Mouse (Mus musculus) liver, embryonic 14.5 days (tissue): ENCODE data around the gene Cbx8. TPM values are rescaled to one million over a fixed set of nuclear protein-coding genes. Genes with fewer than 3 reads are reported as not detected.
A peak's percentile ranks its signal among the peaks of the same experiment; 100 is the strongest.

Experiments used
- ATAC-seq: fragments of 200-750 bp; cut with Nextera tagmentation; 2 replicates; pipeline ENCODE4 v1.8.0; 2017; ENCODE audit warnings: moderate number of reproducible peaks, mild to moderate bottlenecking, moderate library complexity; ENCODE audit not compliant: insufficient read depth
- DNase-seq, 3 experiments: peaks; one replicate each; pipeline ENCODE4 v3.0.0-alpha.2; 2012 to 2013; ENCODE audit warnings: low read depth in 3 of 3, low spot score in 3 of 3
- H3K27ac ChIP-seq: fragments of 300-500 bp; sonication (generic); 2 replicates; pipeline ENCODE4 v1.5.1; 2014; ENCODE audit warnings: moderate library complexity, mild to moderate bottlenecking, control low read depth, inconsistent platforms
- H3K27me3 ChIP-seq: fragments of 300-500 bp; sonication (generic); 2 replicates; pipeline ENCODE4 v1.6.1; 2014; ENCODE audit warnings: mild to moderate bottlenecking, low read length, moderate library complexity; ENCODE audit not compliant: control insufficient read depth, insufficient read depth
- H3K36me3 ChIP-seq: fragments of 300-500 bp; sonication (generic); replicated peaks from 2 replicates; pipeline ENCODE4 v1.6.1; 2014; ENCODE audit warnings: low read depth; ENCODE audit not compliant: control insufficient read depth, insufficient read depth
- H3K4me1 ChIP-seq, 2 experiments: fragments of 200-500 bp in 1 of 2; fragments of 300-500 bp in 1 of 2; sonication (generic) in 1 of 2; replicated peaks; 2 replicates each; pipeline ENCODE4 v1.6.1; 2012 to 2014; ENCODE audit warnings: antibody characterized with exemption in 1 of 2, inconsistent platforms in 1 of 2, low read length in 1 of 2; ENCODE audit not compliant: control insufficient read depth in 2 of 2, insufficient read depth in 2 of 2
- H3K4me2 ChIP-seq: fragments of 300-500 bp; sonication (generic); 2 replicates; pipeline ENCODE4 v1.6.1; 2014; ENCODE audit warnings: low read depth, mild to moderate bottlenecking, control low read depth, moderate library complexity
- H3K4me3 ChIP-seq, 2 experiments: fragments of 200-500 bp in 1 of 2; fragments of 300-500 bp in 1 of 2; sonication (generic) in 1 of 2; 2 replicates each; pipeline ENCODE4 v1.5.1; 2012 to 2014; ENCODE audit warnings: low read depth in 2 of 2, low read length in 2 of 2, mild to moderate bottlenecking in 2 of 2, control low read depth in 1 of 2, inconsistent platforms in 1 of 2, moderate library complexity in 1 of 2; ENCODE audit not compliant: insufficient read depth in 1 of 2
- H3K9ac ChIP-seq: fragments of 300-500 bp; sonication (generic); replicated peaks from 2 replicates; pipeline ENCODE4 v1.6.1; 2014; ENCODE audit warnings: mild to moderate bottlenecking, control low read depth, moderate library complexity
- H3K9me3 ChIP-seq: fragments of 300-500 bp; sonication (generic); 2 replicates; pipeline ENCODE4 v1.6.1; 2016; ENCODE audit warnings: low read length, mixed read lengths; ENCODE audit not compliant: control insufficient read depth
- CTCF ChIP-seq: IDR thresholded peaks from 2 replicates; pipeline ENCODE4 v1.5.1; 2016; ENCODE audit warnings: antibody characterized with exemption, low read depth, control low read depth
- EP300 ChIP-seq: IDR thresholded peaks from 2 replicates; pipeline ENCODE4 v1.6.1; 2016; ENCODE audit warnings: antibody characterized with exemption, low read depth
- WGBS: fragments of 180-500 bp; shearing (Covaris S2); extraction: QIAGEN DNeasy Blood & Tissue Kit; methylation state at CpG from one replicate; pipeline ENCODE4 v1.1.7; 2014; ENCODE audit not compliant: insufficient replicate concordance; 5-methylcytosine and 5-hydroxymethylcytosine counted together
- polyA plus RNA-seq, 2 experiments: library from polyadenylated mRNA; depleted of rRNA in 1 of 2; stranded (reverse) in 1 of 2; unstranded in 1 of 2; fragments of >200 nt; fragmentation: Nextera tagmentation in 1 of 2; extraction: Ambion mirVana in 1 of 2; gene quantifications; 2 replicates each; pipeline versions ENCODE4 v1.2.1 to v1.2.3; 2012 to 2014

Cbx8 gene
- polyA plus RNA-seq, 2 experiments: 0.95 to 1.6 TPM

- no peak for ATAC-seq
- no peak for DNase-seq
- peak overlapping the region; percentile 65 for H3K4me2 ChIP-seq
- H3K9me3 ChIP-seq: no peaks in the 10 kb centered on the region
- H3K4me3 ChIP-seq: no peak overlapping the region; a peak in 1 of 4 replicates
- H3K36me3 ChIP-seq: no peaks in the 10 kb centered on the region
- H3K27me3 ChIP-seq: peaks cover 35% of the 10 kb centered on the region
- 21% methylated on average over 7 of the region's 7 CpGs for WGBS
- H3K4me1 ChIP-seq: 0 out of 4 replicates have a peak, but pooled peaks cover 0 to 2% of the 10 kb centered on the region in 2 experiments
- TF ChIP-seq CTCF: no peak
- no peak for TF ChIP-seq EP300
- H3K27ac ChIP-seq: no peak overlapping the region
- no peak overlapping the region for H3K9ac ChIP-seq
Observed at GRCm38 (mm10) chr11:119024260-119024659, 16.5 kb downstream of the Cbx8 start.

DNA sequence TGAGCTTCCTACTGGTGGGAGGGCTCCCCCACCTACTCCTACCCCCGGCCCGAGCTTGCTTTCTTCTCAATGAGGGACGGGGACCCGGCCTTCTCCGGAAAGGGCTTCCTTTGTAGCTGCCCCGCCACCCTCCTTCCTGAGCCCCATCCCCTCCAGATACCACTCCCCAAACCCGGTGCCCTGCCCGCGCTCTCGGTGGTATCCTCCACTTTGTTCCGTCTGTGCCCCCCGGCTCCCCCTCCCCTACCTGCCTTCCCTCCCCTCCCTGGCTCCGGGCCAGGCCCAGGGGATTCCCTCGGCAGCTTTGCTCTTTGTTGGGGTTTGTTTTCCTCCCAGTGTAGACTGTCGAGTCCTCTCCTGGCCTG, 17.2 kb downstream of the Cbx8 start:
- H3K27me3 ChIP-seq: peaks cover 35% of the 10 kb centered on the region
- no peaks in the 10 kb centered on the region for H3K9me3 ChIP-seq
- peak overlapping the region; percentile 56 to 62 for H3K4me3 ChIP-seq
- no peaks in the 10 kb centered on the region for H3K36me3 ChIP-seq
- H3K4me1 ChIP-seq: 0 out of 4 replicates have a peak, but pooled peaks cover 0 to 2% of the 10 kb centered on the region in 2 experiments
- ATAC-seq (no peak), DNase-seq (no peak)
- 2% methylated on average over 15 of the region's 15 CpGs for WGBS
- no peak for TF ChIP-seq EP300
- TF ChIP-seq CTCF: no peak
- no peak overlapping the region for H3K27ac ChIP-seq
- H3K4me2 ChIP-seq: peak overlapping the region; percentile 65
- no peak overlapping the region for H3K9ac ChIP-seq

GRCm38 (mm10) chr11:119022895-119023615, 17.7 kb downstream of the Cbx8 start, which contains the start of gene Cbx2:
Gene Cbx2 (plus strand): TSS chr11:119022962.
- WGBS: under 1% methylated on average over 91 of the region's 99 CpGs
- H3K27me3 ChIP-seq: peaks cover 35% of the 10 kb centered on the region

GRCm38 (mm10) chr11:119022068-119022894, 18.5 kb downstream of the Cbx8 start:
- Histone ChIP-seq H3K9ac (no peak overlapping the region), H3K27me3 (peaks cover 35% of the 10 kb centered on the region), H3K4me3 (peak overlapping the region; percentile 37 to 62), H3K9me3 (no peaks in the 10 kb centered on the region), H3K4me2 (peak overlapping the region; percentile 65), H3K27ac (no peak overlapping the region), H3K36me3 (no peaks in the 10 kb centered on the region), H3K4me1 (0 out of 4 replicates have a peak, but pooled peaks cover 0 to 2% of the 10 kb centered on the region in 2 experiments)
- WGBS: 6% methylated on average over 42 of the region's 42 CpGs
- ATAC-seq (no peak), DNase-seq (no peak)
- peak; percentile 45 for TF ChIP-seq CTCF
- no peak for TF ChIP-seq EP300

More at GRCm38 (mm10) chr11:119022895-119023615, 17.7 kb downstream of the Cbx8 start, which contains the start of gene Cbx2:
- TF ChIP-seq EP300: no peak
- TF ChIP-seq CTCF: no peak
- peak within 1 kb of the TSS; percentile 56 to 62 for H3K4me3 ChIP-seq
- no peaks in the 10 kb centered on the region for H3K9me3 ChIP-seq
- DNase-seq (peak in 1 of 3 experiments; percentile 38), ATAC-seq (peak; percentile 77)
- no peak within 1 kb of the TSS for H3K27ac ChIP-seq
- no peak within 1 kb of the TSS for H3K9ac ChIP-seq
- H3K4me1 ChIP-seq: 0 out of 4 replicates have a peak, but pooled peaks cover 0 to 2% of the 10 kb centered on the region in 2 experiments
- no peaks in the 10 kb centered on the region for H3K36me3 ChIP-seq
- H3K4me2 ChIP-seq: peak within 1 kb of the TSS; percentile 65

DNA sequence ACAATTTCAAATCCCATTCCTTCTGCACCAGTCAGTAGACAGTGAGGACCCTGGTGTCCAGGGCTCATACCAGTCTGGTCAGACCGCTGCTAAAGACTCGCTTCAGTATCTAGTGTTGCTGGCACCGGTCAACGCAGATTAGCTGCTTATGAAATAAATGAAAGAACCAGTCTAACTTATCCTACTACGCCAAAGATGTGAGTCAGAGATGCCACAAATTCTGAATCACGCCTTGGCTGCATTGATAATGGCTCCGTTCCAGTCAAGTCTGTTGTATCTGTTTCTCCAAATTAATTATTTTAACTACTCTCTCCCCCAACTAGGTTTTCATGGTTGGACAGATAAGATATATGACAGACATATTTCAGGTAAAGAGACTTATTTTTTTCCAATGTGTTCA, 19.6 kb downstream of the Cbx8 start:
- H3K4me1 ChIP-seq: 0 out of 4 replicates have a peak, but pooled peaks cover 0 to 2% of the 10 kb centered on the region in 2 experiments
- DNase-seq (no peak), ATAC-seq (no peak)
- no peak overlapping the region for H3K4me3 ChIP-seq
- no peaks in the 10 kb centered on the region for H3K36me3 ChIP-seq
- H3K27ac ChIP-seq: no peak overlapping the region
- no peak overlapping the region for H3K4me2 ChIP-seq
- 62% methylated on average over 7 of the region's 7 CpGs for WGBS
- no peak for TF ChIP-seq CTCF
- TF ChIP-seq EP300: no peak
- H3K9me3 ChIP-seq: no peaks in the 10 kb centered on the region
- H3K9ac ChIP-seq: no peak overlapping the region
- H3K27me3 ChIP-seq: peaks cover 35% of the 10 kb centered on the region
